Mouse (Mus musculus) E14TG2a.4 (cell line): ENCODE data around the gene Rcan1.

Experiments used
- H3K27me3 ChIP-seq: 2 replicates; pipeline ENCODE4 v1.6.1; 2014; ENCODE audit warnings: low read length, control low read depth; ENCODE audit not compliant: insufficient read depth
- H3K36me3 ChIP-seq: 2 replicates; pipeline ENCODE4 v1.6.1; 2014; ENCODE audit warnings: low read length, control low read depth; ENCODE audit not compliant: insufficient read depth
- H3K4me1 ChIP-seq: replicated peaks from 2 replicates; pipeline ENCODE4 v1.6.1; 2014; ENCODE audit warnings: low read depth, low read length, control low read depth
- H3K4me3 ChIP-seq: replicated peaks from 2 replicates; pipeline ENCODE4 v1.5.1; 2014; ENCODE audit warnings: mild to moderate bottlenecking, low read length
- H3K9me3 ChIP-seq: 2 replicates; pipeline ENCODE4 v1.6.1; 2014; ENCODE audit warnings: low read length, control low read depth
- CTCF ChIP-seq: conservative IDR thresholded peaks from 2 replicates; pipeline ENCODE4 v1.5.1; 2014; ENCODE audit warnings: low read length
- NANOG ChIP-seq: IDR thresholded peaks from 2 replicates; pipeline ENCODE4 v1.6.1; 2014; ENCODE audit warnings: borderline replicate concordance, low read length, mixed read lengths
- POU5F1 ChIP-seq: IDR thresholded peaks from 2 replicates; pipeline ENCODE4 v1.6.1; 2014; ENCODE audit warnings: low read length, borderline replicate concordance

Rcan1 gene

GRCm38 (mm10) chr16:92485436-92485835 is 14.8 kb upstream of the Rcan1 start, which contains the start of gene Clic6:
TSS of gene Clic6 (plus strand) at chr16:92485736.
- H3K9me3 ChIP-seq = no peaks in the 10 kb centered on the region
- H3K4me3 ChIP-seq = no peak within 1 kb of the TSS
- peaks cover 8% of the 10 kb centered on the region; the same call in 1 of the 2 replicates for H3K36me3 ChIP-seq
- no peaks in the 10 kb centered on the region for H3K4me1 ChIP-seq
- TF ChIP-seq CTCF = no peak
- TF ChIP-seq NANOG = no peak
- no peak for TF ChIP-seq POU5F1
- 0 out of 2 replicates have a peak, but pooled peaks cover 3% of the 10 kb centered on the region for H3K27me3 ChIP-seq

- Histone ChIP-seq H3K4me1 (peaks cover 32% of the 10 kb centered on the region), H3K4me3 (peak overlapping the region; percentile 57), H3K36me3 (peaks cover 9% of the 10 kb centered on the region; the same call in 1 of the 2 replicates), H3K27me3 (peaks cover 18% of the 10 kb centered on the region), H3K9me3 (no peaks in the 10 kb centered on the region)
- TF ChIP-seq CTCF (peak; percentile 42), NANOG (no peak)
Measured at GRCm38 (mm10) chr16:92478561-92479150, 8.0 kb upstream of the Rcan1 start.

DNA sequence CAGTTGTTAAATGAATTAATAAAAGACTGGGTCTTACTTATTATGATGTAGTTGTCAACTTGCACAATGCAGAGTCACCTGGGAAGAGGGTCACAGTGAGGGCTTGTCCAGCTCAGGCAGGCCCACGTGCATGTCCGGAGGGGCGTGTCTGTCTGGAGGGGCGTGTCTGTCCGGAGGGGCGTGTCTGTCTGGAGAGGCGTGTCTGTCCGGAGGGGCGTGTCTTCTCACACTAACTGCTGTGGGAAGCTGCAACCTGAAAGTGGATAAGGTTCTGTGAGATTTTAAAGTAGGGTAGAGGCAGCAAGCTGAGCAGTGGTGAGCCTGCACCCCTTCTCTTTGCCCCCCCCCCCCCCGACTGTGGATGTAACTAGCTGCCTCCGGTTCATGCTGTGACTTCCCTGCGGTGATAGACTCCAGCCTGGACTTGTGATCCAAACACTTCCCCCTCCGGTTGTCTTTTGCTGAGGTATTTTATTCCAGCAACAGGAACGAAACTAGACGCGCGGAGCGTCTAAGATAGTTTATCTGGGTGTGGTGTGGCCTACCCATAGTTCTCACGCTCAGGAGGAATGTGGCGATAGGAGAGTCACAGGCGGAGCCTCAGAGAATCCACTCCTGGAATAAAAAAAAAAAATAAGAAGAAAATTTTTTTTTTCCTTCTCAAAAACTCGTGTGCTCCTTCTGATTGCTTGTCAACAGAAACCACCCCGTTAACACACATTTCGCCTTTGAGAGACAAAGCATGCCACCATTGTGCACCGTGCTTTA is 4.6 kb upstream of the Rcan1 start:
- H3K4me1 ChIP-seq = peaks cover 62% of the 10 kb centered on the region
- TF ChIP-seq POU5F1 = no peak
- no peak for TF ChIP-seq NANOG
- TF ChIP-seq CTCF = no peak
- H3K4me3 ChIP-seq = peak overlapping the region; percentile 54

DNA sequence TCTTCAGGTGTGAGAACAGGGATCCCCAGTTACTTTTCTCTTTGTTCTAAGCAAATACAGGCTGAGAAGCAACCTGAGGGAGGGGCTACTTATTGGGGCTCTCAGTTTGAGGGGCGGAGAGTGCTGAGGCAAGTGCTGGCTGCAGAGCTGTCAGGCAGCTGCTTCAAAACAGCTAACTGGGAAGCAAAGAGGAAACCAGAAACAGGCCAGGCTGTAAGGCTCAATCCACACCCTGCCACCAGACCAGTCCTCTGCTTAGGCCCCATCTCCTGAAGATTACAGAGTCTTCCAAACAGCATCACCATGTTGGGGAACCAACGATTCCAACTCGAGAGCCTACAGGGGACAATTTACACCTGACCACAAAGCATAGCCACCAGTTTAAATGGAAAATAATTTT is 2.2 kb upstream of the Rcan1 start:
- H3K4me1 ChIP-seq = peaks cover 76% of the 10 kb centered on the region
- no peak for TF ChIP-seq POU5F1
- TF ChIP-seq CTCF = no peak
- no peak for TF ChIP-seq NANOG
- peaks cover 5% of the 10 kb centered on the region; the same call in 1 of the 2 replicates for H3K36me3 ChIP-seq
- H3K4me3 ChIP-seq = no peak overlapping the region
- no peaks in the 10 kb centered on the region for H3K27me3 ChIP-seq
- no peaks in the 10 kb centered on the region for H3K9me3 ChIP-seq

More for the DNA sequence above, 4.6 kb upstream of the Rcan1 start:
- Histone ChIP-seq H3K9me3 (no peaks in the 10 kb centered on the region), H3K36me3 (peaks cover 5% of the 10 kb centered on the region; the same call in 1 of the 2 replicates), H3K27me3 (peaks cover 16% of the 10 kb centered on the region)

GRCm38 (mm10) chr16:92468459-92468858 is 2.2 kb downstream of the Rcan1 start:
- H3K27me3 ChIP-seq = peaks cover 5% of the 10 kb centered on the region
- H3K4me3 ChIP-seq = peak overlapping the region; percentile 52
- H3K9me3 ChIP-seq = no peaks in the 10 kb centered on the region
- peaks cover 88% of the 10 kb centered on the region for H3K4me1 ChIP-seq
- peaks cover 14% of the 10 kb centered on the region for H3K36me3 ChIP-seq
- TF ChIP-seq CTCF (no peak), POU5F1 (no peak), NANOG (no peak)

- TF ChIP-seq NANOG (no peak), CTCF (no peak), POU5F1 (no peak)
- Histone ChIP-seq H3K36me3 (peaks cover 14% of the 10 kb centered on the region), H3K27me3 (peaks cover 5% of the 10 kb centered on the region), H3K4me1 (peaks cover 87% of the 10 kb centered on the region), H3K4me3 (no peak overlapping the region), H3K9me3 (no peaks in the 10 kb centered on the region)
Measured at GRCm38 (mm10) chr16:92467041-92467440, 3.6 kb downstream of the Rcan1 start.

- Histone ChIP-seq H3K4me1 (peaks cover 91% of the 10 kb centered on the region), H3K36me3 (peaks cover 14% of the 10 kb centered on the region), H3K4me3 (peak overlapping the region; percentile 94), H3K27me3 (peaks cover 5% of the 10 kb centered on the region), H3K9me3 (no peaks in the 10 kb centered on the region)
- TF ChIP-seq POU5F1 (no peak), CTCF (no peak), NANOG (no peak)
Measured at GRCm38 (mm10) chr16:92465642-92466526, 4.8 kb downstream of the Rcan1 start.

DNA sequence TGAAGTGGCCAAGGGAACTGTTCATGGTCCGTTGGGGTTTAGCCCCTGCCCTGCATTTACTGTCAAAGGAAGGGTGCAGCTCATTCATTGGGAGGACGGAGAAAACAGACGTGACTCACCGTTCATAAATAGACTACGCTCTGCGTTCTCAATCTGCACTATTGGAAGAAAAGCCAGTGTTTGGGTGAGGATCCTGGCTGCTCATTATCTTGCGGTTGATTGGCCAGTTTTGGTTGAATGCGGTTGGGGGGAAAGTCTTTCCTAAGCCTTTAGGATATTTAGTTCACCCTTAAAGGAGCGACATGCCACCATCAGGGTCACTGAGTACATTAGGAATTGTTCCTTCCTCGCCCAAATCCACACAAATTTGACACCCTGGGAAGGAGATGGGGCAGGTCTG is 5.4 kb downstream of the Rcan1 start:
- Histone ChIP-seq H3K9me3 (no peaks in the 10 kb centered on the region), H3K27me3 (peaks cover 5% of the 10 kb centered on the region), H3K4me3 (peak overlapping the region; percentile 94), H3K36me3 (peaks cover 14% of the 10 kb centered on the region), H3K4me1 (peaks cover 90% of the 10 kb centered on the region)
- TF ChIP-seq POU5F1 = no peak
- TF ChIP-seq NANOG = no peak
- TF ChIP-seq CTCF = no peak
